Mouse (Mus musculus): ENCODE measurements around the gene Sesn1. TPM values are rescaled to one million over a fixed set of nuclear protein-coding genes. Genes with fewer than 3 reads are reported as not detected.

Gene Sesn1
- polyA plus RNA-seq, 1 experiment = 20.8 TPM

- WGBS = 11% methylated on average over 4 of the region's 4 CpGs
- Histone ChIP-seq H3K4me3 (replicated peaks; ENCODE audit: extremely low read depth, low read depth, low read length) (no peak overlapping the region), H3K4me1 (ENCODE audit: control insufficient read depth, insufficient read depth, low read length) (peaks cover 22% of the 10 kb centered on the region)
- TF ChIP-seq CTCF (IDR thresholded peaks at IDR 0.05; ENCODE audit: insufficient read depth, low read length) = no peak
- no peak for TF ChIP-seq POLR2A (IDR thresholded peaks at IDR 0.05; ENCODE audit: borderline replicate concordance, extremely low read depth, low read depth, low read length)
- no peak for DNase-seq
Observed at GRCm38 (mm10) chr10:41893433-41894411, 84.0 kb downstream of the Sesn1 start.

GRCm38 (mm10) chr10:41896425-41896824 lies 86.7 kb downstream of the Sesn1 start:
- no peak for DNase-seq
- TF ChIP-seq CTCF (IDR thresholded peaks at IDR 0.05; ENCODE audit: insufficient read depth, low read length) (no peak), POLR2A (IDR thresholded peaks at IDR 0.05; ENCODE audit: borderline replicate concordance, extremely low read depth, low read depth, low read length) (no peak)
- Histone ChIP-seq H3K4me3 (replicated peaks; ENCODE audit: extremely low read depth, low read depth, low read length) (no peak overlapping the region), H3K4me1 (ENCODE audit: control insufficient read depth, insufficient read depth, low read length) (peaks cover 17% of the 10 kb centered on the region)

GRCm38 (mm10) chr10:41896865-41897264 lies 87.1 kb downstream of the Sesn1 start:
- H3K4me3 ChIP-seq (replicated peaks; ENCODE audit: extremely low read depth, low read depth, low read length) = no peak overlapping the region
- DNase-seq = no peak
- TF ChIP-seq POLR2A (IDR thresholded peaks at IDR 0.05; ENCODE audit: borderline replicate concordance, extremely low read depth, low read depth, low read length) = no peak
- no peak for TF ChIP-seq CTCF (IDR thresholded peaks at IDR 0.05; ENCODE audit: insufficient read depth, low read length)
- WGBS = 87% methylated on average over 2 of the region's 2 CpGs
- peaks cover 17% of the 10 kb centered on the region for H3K4me1 ChIP-seq (ENCODE audit: control insufficient read depth, insufficient read depth, low read length)

DNA sequence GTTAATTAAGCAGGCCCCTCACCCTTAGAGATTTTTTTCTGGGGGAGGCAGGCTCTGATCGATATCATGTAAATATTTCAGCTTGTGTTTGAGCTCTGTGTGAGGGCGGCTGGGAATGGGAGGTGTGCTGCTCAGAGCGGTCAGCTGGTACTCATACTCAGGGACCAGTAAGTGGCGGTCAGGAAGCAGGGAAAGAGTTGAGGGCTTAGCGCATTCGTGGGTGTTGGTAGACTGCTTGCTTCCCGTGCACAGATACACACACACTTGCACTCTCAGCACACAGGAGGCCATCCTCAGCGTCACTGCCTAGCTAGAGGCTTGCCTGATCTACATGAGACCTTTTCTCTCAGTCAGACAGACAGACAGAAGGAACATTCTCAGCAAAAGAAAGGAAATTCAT lies 91.7 kb downstream of the Sesn1 start:
- DNase-seq = no peak
- TF ChIP-seq POLR2A (IDR thresholded peaks at IDR 0.05; ENCODE audit: borderline replicate concordance, extremely low read depth, low read depth, low read length) = no peak
- no peak for TF ChIP-seq CTCF (IDR thresholded peaks at IDR 0.05; ENCODE audit: insufficient read depth, low read length)
- H3K4me3 ChIP-seq (replicated peaks; ENCODE audit: extremely low read depth, low read depth, low read length) = no peak overlapping the region
- H3K4me1 ChIP-seq (ENCODE audit: control insufficient read depth, insufficient read depth, low read length) = no peaks in the 10 kb centered on the region
- WGBS = 84% methylated on average over 8 of the region's 8 CpGs

GRCm38 (mm10) chr10:41901864-41902263 lies 92.1 kb downstream of the Sesn1 start:
- WGBS = 91% methylated on average over 6 of the region's 6 CpGs
- DNase-seq = no peak

DNA sequence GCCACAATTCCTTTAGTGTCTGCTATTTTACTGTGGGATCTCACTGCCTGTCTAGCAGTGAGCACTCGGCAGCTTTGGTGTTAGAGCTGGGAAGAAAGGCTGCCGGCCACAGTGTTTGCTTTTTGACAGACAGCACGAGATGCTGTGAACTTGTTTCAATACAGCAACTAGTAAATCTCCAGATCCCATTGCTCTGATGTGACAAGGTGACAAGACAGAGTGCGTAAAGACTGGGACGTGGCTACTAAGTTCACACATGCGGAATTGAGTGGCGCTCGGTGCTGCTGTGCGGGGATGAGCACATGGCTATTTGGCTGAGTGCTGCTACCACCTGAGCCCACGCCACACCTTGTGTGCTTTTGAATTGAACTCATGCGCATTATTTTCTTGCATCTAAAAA lies 97.7 kb downstream of the Sesn1 start:
- no peak overlapping the region for H3K4me3 ChIP-seq (replicated peaks; ENCODE audit: extremely low read depth, low read depth, low read length)
- TF ChIP-seq CTCF (IDR thresholded peaks at IDR 0.05; ENCODE audit: insufficient read depth, low read length) (no peak), POLR2A (IDR thresholded peaks at IDR 0.05; ENCODE audit: borderline replicate concordance, extremely low read depth, low read depth, low read length) (no peak)
- no peaks in the 10 kb centered on the region for H3K4me1 ChIP-seq (ENCODE audit: control insufficient read depth, insufficient read depth, low read length)
- DNase-seq = no peak
- WGBS = 85% methylated on average over 11 of the region's 11 CpGs

More at GRCm38 (mm10) chr10:41901864-41902263, 92.1 kb downstream of the Sesn1 start:
- no peak overlapping the region for H3K4me3 ChIP-seq (replicated peaks; ENCODE audit: extremely low read depth, low read depth, low read length)
- H3K4me1 ChIP-seq (ENCODE audit: control insufficient read depth, insufficient read depth, low read length) = no peaks in the 10 kb centered on the region
- TF ChIP-seq POLR2A (IDR thresholded peaks at IDR 0.05; ENCODE audit: borderline replicate concordance, extremely low read depth, low read depth, low read length) (no peak), CTCF (IDR thresholded peaks at IDR 0.05; ENCODE audit: insufficient read depth, low read length) (no peak)

GRCm38 (mm10) chr10:41907950-41908349 lies 98.2 kb downstream of the Sesn1 start:
- WGBS = 82% methylated on average over 4 of the region's 4 CpGs

DNA sequence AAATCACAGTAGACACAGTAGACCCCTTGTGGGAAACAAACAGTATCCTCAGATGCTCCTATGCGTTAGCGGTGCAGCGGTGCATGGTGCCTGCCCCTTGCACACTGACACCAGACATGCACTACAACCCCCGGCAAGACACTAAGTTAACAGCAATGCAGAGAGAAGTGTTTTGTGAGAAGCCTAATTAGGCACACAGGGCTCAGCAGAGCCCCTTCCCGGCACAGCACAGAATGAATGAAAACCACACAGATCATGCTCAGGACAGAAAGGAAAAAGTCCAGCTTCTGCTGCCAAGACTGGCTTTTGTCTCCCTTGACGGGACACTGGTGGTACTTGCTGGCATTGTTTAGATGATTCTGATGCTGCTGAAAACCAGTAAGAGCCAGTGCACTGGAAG lies 99.2 kb downstream of the Sesn1 start:
- H3K4me1 ChIP-seq (ENCODE audit: control insufficient read depth, insufficient read depth, low read length) = no peaks in the 10 kb centered on the region
- DNase-seq = no peak
- 81% methylated on average over 6 of the region's 6 CpGs for WGBS
- no peak overlapping the region for H3K4me3 ChIP-seq (replicated peaks; ENCODE audit: extremely low read depth, low read depth, low read length)
- TF ChIP-seq CTCF (IDR thresholded peaks at IDR 0.05; ENCODE audit: insufficient read depth, low read length) (no peak), POLR2A (IDR thresholded peaks at IDR 0.05; ENCODE audit: borderline replicate concordance, extremely low read depth, low read depth, low read length) (no peak)

More at GRCm38 (mm10) chr10:41907950-41908349, 98.2 kb downstream of the Sesn1 start:
- H3K4me1 ChIP-seq (ENCODE audit: control insufficient read depth, insufficient read depth, low read length) = no peaks in the 10 kb centered on the region
- H3K4me3 ChIP-seq (replicated peaks; ENCODE audit: extremely low read depth, low read depth, low read length) = no peak overlapping the region
- TF ChIP-seq POLR2A (IDR thresholded peaks at IDR 0.05; ENCODE audit: borderline replicate concordance, extremely low read depth, low read depth, low read length) = no peak
- no peak for TF ChIP-seq CTCF (IDR thresholded peaks at IDR 0.05; ENCODE audit: insufficient read depth, low read length)
- no peak for DNase-seq

DNA sequence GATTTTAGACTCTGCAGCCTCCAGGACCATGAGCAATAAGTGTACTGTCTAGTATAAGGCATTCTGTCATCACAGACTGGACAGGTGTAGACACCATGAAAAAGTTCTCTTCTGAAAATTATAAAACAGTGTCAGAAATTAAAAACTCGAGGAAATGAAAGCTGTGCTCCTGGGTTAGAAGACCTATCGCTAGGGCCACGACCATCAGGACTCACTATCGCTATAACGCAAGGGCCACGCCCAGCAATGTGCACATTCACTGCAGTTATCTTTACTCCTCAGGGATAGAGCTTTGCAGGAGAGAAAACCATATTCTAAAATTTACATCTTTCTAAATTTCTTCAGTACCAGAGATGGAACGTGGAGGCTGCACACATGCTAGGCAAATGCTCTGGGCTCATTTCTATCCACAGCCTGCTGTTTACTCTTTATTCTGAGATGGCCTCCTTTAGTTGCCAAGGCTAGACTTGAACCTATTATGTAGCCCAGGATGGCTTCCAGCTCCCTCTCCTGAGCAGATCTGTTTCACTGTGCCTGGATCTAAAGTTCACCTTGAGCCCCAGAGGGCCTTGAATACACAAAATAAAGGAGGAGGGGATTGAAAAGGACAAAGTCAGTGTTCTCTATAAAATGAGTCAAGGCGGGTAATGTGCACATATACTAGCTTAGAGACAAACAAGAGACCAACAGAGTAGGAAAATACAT lies 102.7 kb downstream of the Sesn1 start:
- no peaks in the 10 kb centered on the region for H3K4me1 ChIP-seq (ENCODE audit: control insufficient read depth, insufficient read depth, low read length)
- TF ChIP-seq CTCF (IDR thresholded peaks at IDR 0.05; ENCODE audit: insufficient read depth, low read length) (no peak), POLR2A (IDR thresholded peaks at IDR 0.05; ENCODE audit: borderline replicate concordance, extremely low read depth, low read depth, low read length) (no peak)
- WGBS = 90% methylated on average over 8 of the region's 8 CpGs
- no peak overlapping the region for H3K4me3 ChIP-seq (replicated peaks; ENCODE audit: extremely low read depth, low read depth, low read length)
- DNase-seq = no peak

Data from lung, adult 2 months (tissue).